Mouse (Mus musculus) liver, embryonic 15.5 days (tissue): ENCODE measurements around the gene Ptbp3. TPM values are rescaled to one million over a fixed set of nuclear protein-coding genes. Genes with fewer than 3 reads are reported as not detected.

Experiments used
- ATAC-seq: fragments of 200-750 bp; cut with Nextera tagmentation; 2 replicates; pipeline ENCODE4 v1.8.0; 2017; ENCODE audit warnings: moderate number of reproducible peaks, mild to moderate bottlenecking, moderate library complexity; ENCODE audit not compliant: insufficient read depth
- H3K27ac ChIP-seq: fragments of 300-500 bp; sonication (generic); replicated peaks from 2 replicates; pipeline ENCODE4 v1.5.1; 2015; ENCODE audit warnings: mild to moderate bottlenecking, inconsistent platforms
- H3K27me3 ChIP-seq: fragments of 300-500 bp; sonication (generic); 2 replicates; pipeline ENCODE4 v1.6.1; 2015; ENCODE audit warnings: mild to moderate bottlenecking, inconsistent platforms
- H3K36me3 ChIP-seq: fragments of 300-500 bp; sonication (generic); replicated peaks from 2 replicates; pipeline ENCODE4 v1.6.1; 2015; ENCODE audit warnings: moderate library complexity, mild to moderate bottlenecking, inconsistent platforms
- H3K4me1 ChIP-seq: fragments of 300-500 bp; sonication (generic); replicated peaks from 2 replicates; pipeline ENCODE4 v1.6.1; 2015; ENCODE audit warnings: inconsistent platforms
- H3K4me2 ChIP-seq: fragments of 300-500 bp; sonication (generic); 2 replicates; pipeline ENCODE4 v1.6.1; 2015; ENCODE audit warnings: moderate library complexity, mild to moderate bottlenecking, inconsistent platforms
- H3K4me3 ChIP-seq: fragments of 300-500 bp; sonication (generic); replicated peaks from 2 replicates; pipeline ENCODE4 v1.5.1; 2015; ENCODE audit warnings: mild to moderate bottlenecking, inconsistent platforms
- H3K9ac ChIP-seq: fragments of 300-500 bp; sonication (generic); 2 replicates; pipeline ENCODE4 v1.6.1; 2015; ENCODE audit warnings: moderate library complexity, mild to moderate bottlenecking, inconsistent platforms
- H3K9me3 ChIP-seq: fragments of 300-500 bp; sonication (generic); replicated peaks from 2 replicates; pipeline ENCODE4 v1.6.1; 2016; ENCODE audit warnings: inconsistent platforms
- WGBS: fragments of 180-500 bp; shearing (Covaris S2); methylation state at CpG from one replicate; pipeline ENCODE4 v1.1.7; 2015; ENCODE audit warnings: mixed read lengths; ENCODE audit not compliant: insufficient replicate concordance; 5-methylcytosine and 5-hydroxymethylcytosine counted together
- polyA plus RNA-seq: library from polyadenylated mRNA; unstranded; fragments of >200 nt; fragmentation: Nextera tagmentation; extraction: Ambion mirVana; gene quantifications from 2 replicates; pipeline ENCODE4 v1.2.1, GENCODE M21; 2015

Gene Ptbp3
- polyA plus RNA-seq, 1 experiment from 2014 or later, result 50.5 TPM

DNA sequence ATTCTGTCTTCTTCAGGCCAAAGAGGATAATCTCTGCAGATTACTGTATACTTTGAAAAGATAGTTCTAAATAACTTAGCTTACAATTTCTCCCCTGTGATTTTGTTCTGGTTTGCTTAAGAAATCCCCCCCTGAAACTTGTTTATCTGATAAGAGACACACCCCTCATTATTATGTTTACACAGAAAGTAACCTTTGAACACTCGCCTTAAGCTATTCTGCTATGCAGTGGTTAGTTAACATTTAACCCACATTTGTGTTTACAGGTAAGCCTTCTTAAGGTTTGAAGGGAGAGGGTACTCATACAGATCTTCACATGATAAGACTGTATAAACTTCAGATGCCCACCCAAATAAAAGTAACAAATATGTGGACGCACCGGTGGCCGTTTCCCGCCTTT, 3.7 kb upstream of the Ptbp3 start:
- H3K4me2 ChIP-seq, result no peak overlapping the region

DNA sequence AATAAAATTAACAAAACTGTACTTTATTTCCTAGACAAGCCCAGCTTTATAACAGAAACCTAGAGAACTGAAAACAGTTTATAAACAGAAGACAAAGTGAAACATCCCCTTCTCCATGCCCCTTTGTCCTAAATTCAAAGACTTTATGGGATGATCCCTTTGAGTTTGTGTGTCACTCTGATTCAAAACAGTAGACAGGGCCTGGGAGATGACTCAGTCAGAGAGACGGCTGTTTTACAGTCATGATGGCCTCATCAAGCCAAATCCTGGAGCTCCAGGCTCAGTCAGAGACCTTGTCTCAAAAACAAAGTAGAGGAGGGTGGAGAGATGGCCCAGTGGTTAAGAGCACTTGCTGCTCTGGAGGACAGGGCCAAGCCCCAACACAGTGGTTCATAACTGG, 2.7 kb upstream of the Ptbp3 start:
- 77% methylated on average over 1 of the region's 1 CpGs for WGBS

More for the DNA sequence above, 3.7 kb upstream of the Ptbp3 start:
- no peaks in the 10 kb centered on the region for H3K9me3 ChIP-seq
- WGBS, result 78% methylated on average over 5 of the region's 5 CpGs
- no peaks in the 10 kb centered on the region for H3K27me3 ChIP-seq
- ATAC-seq, result no peak
- H3K4me1 ChIP-seq, result peaks cover 42% of the 10 kb centered on the region
- no peak overlapping the region for H3K27ac ChIP-seq
- H3K9ac ChIP-seq, result no peak overlapping the region
- no peak overlapping the region for H3K4me3 ChIP-seq
- H3K36me3 ChIP-seq, result no peaks in the 10 kb centered on the region

DNA sequence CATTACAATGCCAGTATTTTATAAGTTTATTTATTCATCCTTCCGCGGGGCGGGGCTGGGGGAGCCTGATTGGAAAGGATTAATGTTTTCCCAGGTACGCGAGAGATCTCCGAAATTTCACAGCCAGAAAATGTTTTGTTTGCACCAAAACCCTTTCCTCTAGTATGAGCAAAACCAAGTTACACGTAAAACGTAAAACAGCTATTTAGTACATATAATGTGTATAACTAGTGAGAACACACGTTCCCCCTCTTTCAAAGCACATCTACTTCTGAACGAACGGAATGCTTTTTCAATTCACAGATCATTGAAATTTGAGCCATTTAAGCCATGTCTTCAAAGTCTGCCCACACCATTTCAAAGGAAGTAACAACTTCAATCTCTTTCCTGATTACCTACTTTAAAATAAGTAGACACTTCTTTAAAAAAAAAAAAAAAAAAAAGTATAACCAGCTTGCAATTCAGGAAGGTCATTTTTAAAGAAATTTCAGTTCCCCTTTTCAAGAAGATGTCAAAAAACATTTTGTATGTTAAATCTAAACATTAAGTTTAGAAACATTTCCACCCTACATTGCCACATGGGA, 905 bp upstream of the Ptbp3 start:
- H3K4me2 ChIP-seq, result peak overlapping the region; percentile 96
- ATAC-seq, result no peak
- H3K4me1 ChIP-seq, result peaks cover 48% of the 10 kb centered on the region
- WGBS, result 15% methylated on average over 11 of the region's 11 CpGs
- no peaks in the 10 kb centered on the region for H3K36me3 ChIP-seq
- peak overlapping the region; percentile 99 for H3K4me3 ChIP-seq
- no peaks in the 10 kb centered on the region for H3K27me3 ChIP-seq
- no peaks in the 10 kb centered on the region for H3K9me3 ChIP-seq
- peak overlapping the region; percentile 100 for H3K27ac ChIP-seq
- H3K9ac ChIP-seq, result peak overlapping the region; percentile 89

More for the DNA sequence above, 2.7 kb upstream of the Ptbp3 start:
- no peaks in the 10 kb centered on the region for H3K27me3 ChIP-seq
- no peak overlapping the region for H3K27ac ChIP-seq
- no peaks in the 10 kb centered on the region for H3K9me3 ChIP-seq
- peaks cover 44% of the 10 kb centered on the region for H3K4me1 ChIP-seq
- H3K36me3 ChIP-seq, result no peaks in the 10 kb centered on the region
- H3K9ac ChIP-seq, result no peak overlapping the region
- no peak overlapping the region for H3K4me2 ChIP-seq
- ATAC-seq, result no peak
- H3K4me3 ChIP-seq, result no peak overlapping the region

DNA sequence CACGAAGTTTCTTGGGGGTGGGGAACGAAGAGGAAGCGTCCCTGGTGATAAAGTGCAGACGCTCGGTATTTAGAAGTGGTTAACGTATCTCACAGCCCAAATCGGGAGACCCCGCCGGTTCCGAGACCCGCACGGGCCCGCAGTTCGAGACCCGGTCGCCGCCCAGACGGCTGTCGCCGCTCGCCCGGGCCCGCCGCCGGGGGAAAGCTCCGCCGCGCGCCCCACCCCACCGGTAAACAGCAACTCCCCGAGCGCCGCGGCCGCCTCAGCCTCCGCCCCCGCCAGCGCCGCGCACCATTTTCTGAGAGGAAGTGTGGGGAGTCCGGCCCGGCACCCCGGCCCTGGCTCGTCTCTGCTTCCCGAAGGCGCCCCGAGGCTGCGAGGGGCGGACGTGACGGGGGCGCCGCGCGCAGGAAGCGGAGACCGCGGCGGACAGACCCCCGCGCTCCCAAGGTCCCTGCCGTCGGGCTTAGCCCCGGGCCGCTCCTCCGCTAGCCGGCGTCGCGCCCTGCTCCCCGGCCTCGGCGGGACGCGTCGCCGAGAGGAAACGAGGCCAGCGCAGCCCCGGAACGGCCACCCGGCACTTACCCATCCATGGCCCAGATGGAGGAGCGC, 497 bp downstream of the Ptbp3 start:
- WGBS, result under 1% methylated on average over 70 of the region's 83 CpGs

DNA sequence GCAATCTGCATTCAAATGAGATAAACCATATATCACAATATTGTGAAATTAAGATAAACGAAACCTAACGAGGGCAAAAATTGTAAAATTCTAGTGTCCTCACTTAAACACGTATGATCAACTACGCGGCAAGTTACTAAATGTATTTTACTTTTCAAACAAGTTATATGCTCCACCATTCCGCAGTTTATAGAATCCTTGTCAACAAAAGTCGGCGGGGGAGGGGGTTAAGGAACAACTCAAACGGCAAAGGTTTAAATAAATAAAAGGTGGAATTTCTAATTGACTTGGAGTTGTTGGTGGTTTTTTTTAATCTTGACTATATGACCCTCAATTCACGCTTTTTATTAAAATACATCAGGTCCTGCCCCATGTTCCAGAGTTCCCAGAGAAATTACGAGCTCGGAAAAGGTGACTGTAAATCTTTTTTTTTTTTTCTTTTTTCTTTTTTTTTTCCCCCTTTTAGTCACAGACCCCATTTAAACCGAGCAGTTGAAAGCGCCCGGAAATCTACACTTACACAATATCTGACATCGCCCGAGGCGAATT, 1.1 kb downstream of the Ptbp3 start:
- Histone ChIP-seq H3K4me2 (peak overlapping the region; percentile 96), H3K4me1 (peaks cover 50% of the 10 kb centered on the region), H3K9ac (peak overlapping the region; percentile 100), H3K4me3 (peak overlapping the region; percentile 99), H3K36me3 (no peaks in the 10 kb centered on the region), H3K27me3 (no peaks in the 10 kb centered on the region), H3K9me3 (no peaks in the 10 kb centered on the region), H3K27ac (peak overlapping the region; percentile 100)
- no peak for ATAC-seq
- WGBS, result 1% methylated on average over 18 of the region's 18 CpGs

More for the DNA sequence above, 497 bp downstream of the Ptbp3 start:
- Histone ChIP-seq H3K27me3 (no peaks in the 10 kb centered on the region), H3K9me3 (no peaks in the 10 kb centered on the region), H3K4me1 (peaks cover 52% of the 10 kb centered on the region), H3K4me2 (peak overlapping the region; percentile 96), H3K36me3 (no peaks in the 10 kb centered on the region), H3K27ac (peak overlapping the region; percentile 100), H3K4me3 (peak overlapping the region; percentile 99), H3K9ac (peak overlapping the region; percentile 100)
- ATAC-seq, result peak; percentile 76

DNA sequence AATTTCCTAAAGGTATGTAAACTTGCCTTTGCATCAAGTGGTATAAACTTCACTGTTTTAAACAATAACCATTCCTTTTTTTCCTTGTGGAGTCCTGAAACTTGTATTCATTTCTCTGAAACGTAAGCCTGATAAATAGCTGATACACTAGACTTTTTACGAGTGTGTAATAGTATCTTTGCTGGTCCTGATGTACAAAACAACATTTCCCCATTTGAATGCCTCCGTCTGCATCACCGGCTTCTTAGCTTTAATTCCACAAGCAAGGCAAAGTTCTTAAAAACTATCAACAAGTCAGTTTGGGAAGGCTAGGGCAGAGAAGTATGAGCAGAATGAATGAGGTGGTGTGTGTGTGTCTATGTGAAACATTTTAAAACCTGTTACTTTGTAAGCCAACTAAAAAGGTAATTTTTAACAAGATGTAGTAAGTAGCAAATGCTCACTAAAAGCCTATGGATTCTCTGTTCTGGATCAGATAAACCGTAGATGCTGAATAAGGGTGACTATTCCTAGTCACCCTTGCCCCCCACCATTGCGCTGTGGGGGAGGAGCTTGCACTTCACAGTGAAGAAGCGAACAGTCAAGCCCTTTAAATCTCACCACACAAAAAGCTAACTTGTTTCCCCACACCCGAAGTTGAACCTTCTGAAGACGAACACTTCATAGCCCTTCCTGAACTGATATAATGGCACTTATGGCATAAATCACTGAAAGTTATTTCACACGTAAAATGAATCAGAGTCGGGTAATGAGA, 1.9 kb downstream of the Ptbp3 start:
- no peaks in the 10 kb centered on the region for H3K9me3 ChIP-seq
- H3K4me1 ChIP-seq, result peaks cover 56% of the 10 kb centered on the region
- H3K27ac ChIP-seq, result peak overlapping the region; percentile 100
- H3K36me3 ChIP-seq, result no peaks in the 10 kb centered on the region
- H3K27me3 ChIP-seq, result no peaks in the 10 kb centered on the region
- H3K4me2 ChIP-seq, result peak overlapping the region; percentile 96
- ATAC-seq, result no peak
- 10% methylated on average over 11 of the region's 11 CpGs for WGBS
- H3K4me3 ChIP-seq, result peak overlapping the region; percentile 99
- H3K9ac ChIP-seq, result peak overlapping the region; percentile 100

DNA sequence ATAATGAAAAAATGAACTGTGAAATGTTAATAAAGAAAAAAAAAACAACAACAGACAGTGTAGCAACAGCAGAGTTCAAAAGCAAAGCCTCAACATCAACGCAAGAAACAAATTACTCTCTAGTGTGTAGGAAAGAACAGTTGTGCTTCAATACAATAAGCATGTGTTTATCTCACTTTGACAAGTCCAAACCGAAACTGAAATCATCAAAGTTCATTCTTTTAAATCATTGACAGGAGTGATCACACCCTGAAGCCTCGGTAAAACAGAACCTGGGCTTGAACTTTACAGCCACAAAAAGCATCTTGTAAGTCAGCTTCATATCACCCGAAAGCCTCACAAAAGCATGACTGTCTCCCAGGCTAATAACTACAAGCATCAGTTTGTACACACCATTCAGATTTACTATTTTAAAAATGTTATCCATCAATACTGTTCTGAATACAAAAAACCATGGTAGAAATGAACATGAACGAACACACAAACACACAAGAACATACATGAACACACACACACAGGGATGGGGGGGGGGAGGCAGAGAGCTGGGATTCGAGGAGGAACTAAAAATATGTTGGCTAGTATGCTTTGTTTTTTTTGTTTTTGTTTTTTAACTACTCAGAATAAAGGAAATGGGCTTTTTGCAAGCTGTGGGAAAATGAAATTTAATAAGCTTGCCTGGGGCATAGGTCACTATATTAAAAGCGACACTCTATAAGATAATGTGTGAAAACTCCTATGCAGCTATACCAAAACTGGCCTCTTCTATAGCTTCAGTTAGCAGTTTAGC, 2.7 kb downstream of the Ptbp3 start:
- peak overlapping the region; percentile 100 for H3K27ac ChIP-seq
- H3K4me3 ChIP-seq, result peak overlapping the region; percentile 99
- H3K4me2 ChIP-seq, result peak overlapping the region; percentile 96
- peak overlapping the region; percentile 15; the same call in 1 of the 2 replicates for H3K9ac ChIP-seq
- H3K9me3 ChIP-seq, result no peaks in the 10 kb centered on the region
- WGBS, result 24% methylated on average over 7 of the region's 7 CpGs
- ATAC-seq, result no peak
- no peaks in the 10 kb centered on the region for H3K27me3 ChIP-seq
- H3K36me3 ChIP-seq, result no peaks in the 10 kb centered on the region
- peaks cover 53% of the 10 kb centered on the region for H3K4me1 ChIP-seq

DNA sequence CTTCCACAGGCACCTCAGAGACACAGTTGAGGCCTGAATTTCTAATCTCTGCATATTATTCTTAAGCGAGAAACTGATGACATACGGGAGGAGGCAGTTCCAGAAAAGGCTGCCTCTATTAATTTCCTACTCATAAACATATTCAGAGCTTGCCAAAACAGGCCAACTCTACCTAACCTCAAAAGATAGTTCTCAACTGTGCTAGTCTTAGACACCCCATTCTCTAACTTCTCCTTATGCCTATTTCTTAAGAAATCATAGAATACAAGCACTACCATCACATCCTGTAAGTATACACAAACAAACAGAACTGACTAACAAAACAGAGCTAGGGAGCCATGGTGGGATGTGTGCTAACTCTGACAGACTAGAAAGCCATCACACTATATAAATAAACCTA, 4.5 kb downstream of the Ptbp3 start:
- peaks cover 54% of the 10 kb centered on the region for H3K4me1 ChIP-seq

DNA sequence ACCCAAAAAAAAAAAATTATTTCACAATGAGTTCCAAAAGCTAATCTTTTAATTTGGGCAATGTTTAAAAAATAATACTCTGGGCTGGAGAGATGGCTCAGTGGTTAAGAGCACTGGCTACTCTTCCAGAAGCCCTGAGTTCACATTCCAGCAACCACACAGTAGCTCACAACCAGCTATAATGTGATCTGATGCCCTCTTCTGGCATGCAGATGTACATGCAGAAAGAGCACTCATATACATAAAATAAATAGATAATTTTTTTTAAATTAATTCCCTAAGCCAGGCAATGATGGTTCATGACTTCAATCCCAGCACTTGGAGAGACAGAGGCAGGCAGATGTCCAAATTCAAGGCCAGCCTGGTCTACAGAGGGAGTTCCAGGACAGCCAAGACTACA, 6.2 kb downstream of the Ptbp3 start:
- Histone ChIP-seq H3K36me3 (peaks cover 6% of the 10 kb centered on the region; the same call in 1 of the 2 replicates), H3K27me3 (no peaks in the 10 kb centered on the region), H3K4me1 (peaks cover 67% of the 10 kb centered on the region), H3K4me3 (no peak overlapping the region), H3K9ac (no peak overlapping the region), H3K4me2 (no peak overlapping the region), H3K9me3 (no peaks in the 10 kb centered on the region), H3K27ac (no peak overlapping the region)
- no peak for ATAC-seq

More for the DNA sequence above, 4.5 kb downstream of the Ptbp3 start:
- 47% methylated on average over 2 of the region's 2 CpGs for WGBS
- Histone ChIP-seq H3K27me3 (no peaks in the 10 kb centered on the region), H3K9me3 (no peaks in the 10 kb centered on the region), H3K4me3 (no peak overlapping the region), H3K36me3 (no peaks in the 10 kb centered on the region), H3K27ac (peak overlapping the region; percentile 45; the same call in 1 of the 2 replicates), H3K9ac (no peak overlapping the region), H3K4me2 (peak overlapping the region; percentile 28; the same call in 1 of the 2 replicates)
- no peak for ATAC-seq

DNA sequence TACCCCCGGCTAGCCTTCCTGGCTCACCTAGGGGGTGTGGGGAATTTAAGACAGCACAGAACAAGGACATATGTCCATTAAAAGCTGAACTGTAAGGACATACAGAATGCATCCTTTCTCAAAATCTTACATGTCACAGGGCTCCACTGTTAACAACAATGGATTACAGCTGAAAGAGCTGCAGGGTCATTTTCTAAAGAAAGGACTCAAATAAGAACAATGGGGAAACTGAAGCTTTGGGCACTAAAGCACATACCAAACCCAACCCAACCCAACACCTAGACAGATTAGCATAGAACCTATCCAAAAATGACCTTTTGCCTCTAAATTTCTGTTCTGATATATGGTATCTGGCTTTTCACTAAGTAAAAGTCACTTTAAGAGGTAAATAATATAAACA, 12.9 kb downstream of the Ptbp3 start:
- Histone ChIP-seq H3K9me3 (no peaks in the 10 kb centered on the region), H3K4me1 (peaks cover 86% of the 10 kb centered on the region), H3K36me3 (peaks cover 10% of the 10 kb centered on the region; the same call in 1 of the 2 replicates), H3K4me2 (no peak overlapping the region), H3K27me3 (no peaks in the 10 kb centered on the region), H3K27ac (peak overlapping the region; percentile 3; the same call in 1 of the 2 replicates), H3K4me3 (no peak overlapping the region), H3K9ac (no peak overlapping the region)
- ATAC-seq, result no peak
- 90% methylated on average over 1 of the region's 1 CpGs for WGBS
